Mouse (Mus musculus): ENCODE data around the gene Pycr2.
"Not testable (repeated sequence)": the region's sequence is repeated elsewhere in the genome, so short reads cannot be mapped to it uniquely, and the experiment has no call there.

Gene Pycr2

DNA sequence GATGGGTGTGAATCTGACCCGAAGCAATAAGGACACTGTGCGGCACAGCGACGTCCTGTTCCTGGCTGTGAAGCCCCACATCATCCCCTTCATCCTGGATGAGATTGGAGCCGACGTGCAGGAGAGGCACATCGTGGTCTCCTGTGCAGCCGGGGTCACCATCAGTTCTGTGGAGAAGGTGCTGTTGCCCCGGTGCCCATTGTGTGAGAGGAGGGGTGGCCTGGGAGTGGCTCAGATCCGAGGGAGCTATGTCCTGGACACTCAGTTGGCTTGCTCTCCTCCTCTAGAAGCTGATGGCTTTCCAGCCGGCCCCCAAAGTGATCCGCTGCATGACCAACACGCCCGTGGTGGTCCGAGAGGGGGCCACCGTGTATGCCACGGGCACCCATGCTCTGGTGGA, 1.8 kb downstream of the Pycr2 start:
- DNase-seq, result no peak

DNA sequence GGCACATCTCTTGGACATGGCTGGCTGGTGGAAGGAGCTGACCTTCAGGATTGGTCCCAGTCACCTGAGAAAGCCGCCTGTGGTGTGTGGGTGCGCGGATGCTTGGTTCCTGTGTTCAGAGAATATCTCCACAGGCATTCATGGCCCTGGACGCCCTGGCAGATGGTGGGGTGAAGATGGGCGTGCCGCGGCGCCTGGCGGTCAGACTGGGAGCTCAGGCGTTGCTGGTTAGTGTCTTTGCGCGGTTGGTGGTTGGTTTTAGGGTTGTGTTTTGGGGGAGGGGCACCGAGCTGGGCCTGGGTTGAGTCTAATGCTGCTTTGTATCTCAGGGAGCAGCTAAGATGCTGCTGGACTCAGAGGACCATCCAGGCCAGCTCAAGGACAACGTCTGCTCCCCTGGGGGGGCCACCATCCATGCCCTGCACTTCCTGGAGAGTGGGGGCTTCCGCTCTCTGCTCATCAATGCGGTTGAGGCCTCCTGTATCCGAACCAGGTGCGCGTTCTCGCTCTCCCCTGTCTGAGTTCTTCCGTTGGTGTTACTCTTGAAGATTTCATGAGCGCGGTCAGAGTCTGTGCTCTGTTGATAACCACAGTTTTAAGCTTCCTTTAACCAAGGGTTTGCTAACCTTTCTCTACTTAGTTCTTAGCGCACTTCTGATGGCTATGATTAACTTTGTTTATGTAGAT, 2.5 kb downstream of the Pycr2 start:
- DNase-seq, result peak in 1 of 2 experiments; percentile 25

DNA sequence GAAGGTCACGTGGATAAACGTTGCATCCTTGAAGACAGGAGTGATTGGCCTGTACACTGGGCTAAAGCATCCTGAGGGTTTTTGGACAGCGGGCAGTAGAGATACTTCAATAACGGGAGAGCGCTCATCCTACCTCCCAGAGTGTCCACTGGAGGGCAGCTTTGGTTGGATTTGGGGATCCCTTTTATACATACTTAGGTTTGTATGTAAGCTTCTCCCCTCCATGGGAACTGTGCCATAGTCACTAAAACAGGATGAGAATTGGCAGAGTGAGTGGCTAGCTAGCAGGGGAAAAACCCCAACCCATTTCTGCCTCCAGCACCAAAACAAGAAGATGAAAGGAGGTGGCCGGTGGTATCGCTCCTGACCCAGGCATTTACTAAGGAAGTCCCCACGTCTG, 7.0 kb downstream of the Pycr2 start:
- no peak for DNase-seq

DNA sequence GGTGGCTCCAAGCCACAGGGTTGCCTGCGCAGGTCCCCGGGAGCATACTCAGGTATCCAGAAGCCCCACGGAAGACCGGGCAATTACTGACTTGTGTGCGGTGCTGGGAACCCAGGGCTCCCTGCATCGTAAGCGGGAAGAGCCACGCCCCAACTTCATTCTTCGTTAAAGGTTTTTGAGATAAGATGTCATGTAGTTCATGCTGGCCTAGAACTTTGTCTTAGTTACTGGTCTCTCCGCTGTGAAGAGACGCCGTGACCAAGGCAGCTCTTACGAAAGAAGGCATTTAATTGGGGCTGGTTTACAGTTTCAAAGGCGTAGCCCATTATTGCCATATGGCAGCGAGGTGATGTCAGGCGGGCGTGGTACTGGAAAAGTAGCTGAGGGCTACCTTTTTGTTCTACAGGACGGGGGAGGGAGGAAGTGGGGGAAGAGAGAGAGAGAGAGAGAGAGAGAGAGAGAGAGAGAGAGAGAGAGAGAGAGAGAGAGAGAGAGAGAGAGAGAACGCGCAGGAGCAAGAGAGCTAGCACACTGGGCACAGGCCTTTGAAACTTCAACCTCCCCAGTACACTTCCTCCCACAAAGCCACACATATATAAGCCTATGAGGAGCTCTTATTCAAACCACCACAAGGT, 7.7 kb downstream of the Pycr2 start:
- no peak for DNase-seq

DNA sequence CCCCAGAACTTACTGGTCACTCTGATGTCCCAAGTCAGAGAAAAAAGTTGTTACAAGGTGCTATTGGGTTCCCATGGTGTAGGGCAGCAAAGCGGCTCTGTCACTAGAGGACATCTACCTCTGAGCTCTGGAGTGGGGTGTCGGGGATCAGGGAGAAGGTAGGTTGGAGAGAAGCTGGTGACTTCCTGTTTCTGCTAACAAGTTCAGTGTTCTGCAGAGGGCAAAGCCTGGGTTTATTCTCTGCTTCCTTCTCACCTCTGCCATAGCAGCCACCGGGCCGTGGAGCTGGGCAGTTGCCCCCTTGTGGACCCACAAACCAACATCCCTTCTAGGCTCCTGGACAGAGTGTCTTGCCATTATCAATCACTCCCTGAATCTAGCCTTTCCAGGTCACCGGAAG, 8.7 kb downstream of the Pycr2 start:
- no peak for DNase-seq

DNA sequence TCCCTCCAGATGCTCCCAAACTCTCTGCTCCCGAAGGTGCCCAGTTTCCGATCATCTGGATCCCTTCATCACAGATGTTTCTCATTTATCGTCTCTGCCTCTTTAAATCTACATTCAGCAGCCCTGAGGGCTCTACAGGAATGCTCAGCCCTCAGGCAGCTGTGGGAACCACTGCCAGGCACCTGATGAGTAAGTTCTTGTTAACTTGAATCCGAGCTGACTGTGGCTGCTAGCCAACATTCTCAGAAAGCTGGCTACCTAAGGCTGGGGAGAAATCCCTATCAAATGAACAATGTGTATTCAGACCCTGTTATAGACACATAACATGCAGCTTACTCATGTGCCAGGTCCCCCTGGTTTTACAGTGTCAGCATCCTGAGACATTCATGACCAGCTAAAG, 9.7 kb downstream of the Pycr2 start:
- no peak for DNase-seq

DNA sequence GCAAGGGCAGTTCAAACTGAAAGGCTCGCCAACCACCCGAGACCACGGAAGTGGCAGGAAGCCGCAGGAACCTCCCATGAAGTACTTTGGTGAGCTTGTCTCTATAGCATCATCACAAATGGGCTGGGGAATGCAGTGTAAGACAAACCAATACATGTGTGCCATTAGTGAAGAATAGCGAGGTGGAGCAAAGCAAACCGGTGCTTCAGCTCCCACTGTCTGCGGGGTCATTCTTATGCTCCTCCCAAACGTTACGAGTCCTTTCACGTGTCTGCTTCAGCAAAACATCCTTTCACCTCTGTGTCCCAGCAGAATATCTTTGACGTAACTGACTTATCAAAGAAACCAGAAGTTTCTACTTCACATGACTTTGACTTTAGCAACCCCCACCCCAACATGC, 12.3 kb downstream of the Pycr2 start:
- no peak for DNase-seq

DNA sequence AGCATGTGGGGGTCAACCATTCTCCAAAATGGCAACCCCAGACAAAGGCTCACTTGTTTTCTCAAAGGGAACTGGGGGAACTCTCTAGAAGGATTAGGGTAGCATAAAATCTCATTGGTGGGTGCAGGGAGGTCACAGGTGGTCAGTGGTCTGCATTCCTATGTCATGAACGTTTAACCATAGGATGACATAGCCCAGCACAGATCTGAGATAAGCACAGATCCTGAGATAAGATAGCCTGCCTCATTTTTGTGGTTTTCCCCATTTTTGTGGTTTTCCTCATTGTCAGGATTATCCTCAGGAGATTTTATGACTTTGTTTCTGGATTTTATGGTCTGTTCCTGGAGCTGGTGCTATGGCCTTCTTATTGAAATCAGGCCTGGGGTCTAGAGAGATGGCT, 13.0 kb downstream of the Pycr2 start:
- no peak for DNase-seq

DNA sequence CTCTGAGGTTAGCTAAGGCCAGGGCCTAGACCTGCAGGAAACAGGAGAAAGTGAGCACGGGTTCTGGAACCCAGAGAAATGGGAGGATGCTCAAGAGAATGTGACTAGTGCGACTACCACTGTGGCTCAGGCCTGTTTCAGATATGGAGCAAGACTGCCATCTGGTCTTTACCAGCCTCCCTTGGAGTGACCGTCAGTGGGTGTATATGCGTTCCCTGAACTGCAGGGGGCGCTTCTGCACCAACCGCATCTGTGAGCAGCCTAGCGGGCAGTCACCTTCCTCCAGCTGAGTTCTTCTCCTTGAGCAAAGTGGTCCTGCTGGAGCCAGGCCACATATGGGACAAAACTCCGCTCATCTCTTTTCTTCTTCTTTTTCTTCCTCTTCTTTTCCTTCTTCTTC, 15.6 kb downstream of the Pycr2 start:
- DNase-seq, result peak in 1 of 2 experiments; percentile 30

DNA sequence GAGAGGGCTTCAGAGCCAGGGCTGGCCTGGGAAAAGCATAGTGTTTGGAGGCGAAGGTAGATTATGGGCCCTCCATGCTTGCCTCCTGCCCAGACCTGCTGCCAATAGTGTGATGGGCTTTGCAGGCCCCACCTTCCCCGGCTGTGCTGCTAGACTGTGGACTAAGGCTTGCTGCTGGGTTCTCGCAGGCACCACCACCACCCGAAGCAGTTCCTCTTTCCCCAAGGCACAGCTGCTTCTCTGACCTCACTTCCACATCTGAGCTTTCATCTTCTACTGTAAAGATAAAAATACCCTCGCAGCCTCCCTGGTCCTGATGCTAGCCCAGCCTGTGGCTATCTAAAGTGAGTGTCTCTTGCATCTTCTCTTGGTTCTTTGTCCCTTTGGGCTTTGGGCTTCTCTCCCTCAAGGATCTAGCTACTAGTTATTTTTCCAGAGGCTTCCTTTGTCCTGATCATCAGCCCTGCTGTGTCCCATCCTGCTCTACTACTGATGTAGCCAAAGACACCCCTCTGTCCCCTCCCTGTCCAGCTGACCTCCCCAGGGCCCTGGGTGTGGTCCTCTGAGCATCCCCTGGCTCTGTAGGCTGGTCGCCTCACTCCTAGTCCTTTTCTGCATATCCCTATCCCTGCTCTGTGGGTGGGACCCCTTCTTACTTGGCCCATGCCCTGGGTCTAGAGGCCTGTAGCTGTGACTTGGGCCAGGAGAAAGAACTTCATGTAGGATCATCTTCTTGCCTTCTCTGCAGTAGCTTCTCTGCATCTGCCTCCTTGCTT, 18.4 kb downstream of the Pycr2 start:
- DNase-seq, result no peak

DNA sequence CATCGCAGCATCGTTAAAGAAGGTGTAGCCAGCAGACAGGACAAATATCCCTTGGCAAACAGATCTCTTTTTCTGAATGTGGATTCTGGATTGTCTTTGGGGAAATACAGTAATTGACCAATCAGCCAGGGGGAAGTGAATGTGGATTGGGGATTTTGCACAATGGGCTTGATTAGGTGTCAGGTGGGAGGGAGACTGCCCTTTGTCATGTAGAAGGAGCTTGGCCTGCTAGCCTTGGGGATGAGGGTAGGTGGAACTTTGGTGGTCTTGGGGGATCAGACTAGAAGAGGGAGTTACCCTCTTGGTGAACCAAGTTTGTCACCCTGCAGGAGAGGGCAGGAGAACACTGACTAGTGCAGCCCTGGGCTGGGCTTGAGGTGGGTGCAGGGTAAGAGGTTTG, 20.6 kb downstream of the Pycr2 start:
- no peak for DNase-seq

DNA sequence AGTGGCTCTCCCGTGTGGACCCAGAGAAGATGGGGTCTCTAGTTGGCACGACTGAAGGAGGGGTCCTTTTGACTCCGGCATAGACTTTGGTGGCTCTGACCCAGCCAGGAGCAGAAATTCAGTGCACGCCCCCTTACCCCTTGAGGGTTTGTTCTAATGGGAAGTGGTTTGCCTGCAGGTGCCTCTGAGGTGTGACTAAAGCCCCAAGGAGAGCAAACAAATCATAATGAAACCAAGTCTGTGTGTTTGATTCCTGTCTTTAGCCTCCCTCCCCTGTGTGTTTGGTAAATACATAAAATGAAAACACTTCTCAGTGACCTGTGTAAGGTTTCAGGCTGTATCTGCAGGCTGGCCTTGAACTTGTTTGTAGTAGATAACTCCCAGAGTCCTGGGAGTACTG, 22.2 kb downstream of the Pycr2 start:
- no peak for DNase-seq

DNA sequence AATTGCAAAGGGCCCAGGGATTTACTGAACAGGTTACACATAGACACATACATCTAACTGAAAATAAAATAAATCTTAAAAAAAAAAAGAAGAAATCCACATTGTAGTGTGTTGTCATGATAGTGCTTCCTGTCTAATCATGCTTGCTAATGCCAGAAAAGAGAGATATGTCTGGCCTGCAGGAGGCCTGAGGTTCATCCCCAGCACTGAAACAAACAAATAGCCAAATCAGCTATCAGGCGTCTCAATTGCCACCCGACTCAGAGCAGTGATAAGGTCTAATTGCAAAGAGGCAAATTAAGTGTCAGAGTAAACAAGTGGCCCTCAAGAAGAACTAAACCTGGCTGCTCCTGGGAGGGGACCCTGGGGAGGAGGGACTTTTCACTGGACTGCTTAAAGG, 25.5 kb downstream of the Pycr2 start:
- no peak for DNase-seq

DNA sequence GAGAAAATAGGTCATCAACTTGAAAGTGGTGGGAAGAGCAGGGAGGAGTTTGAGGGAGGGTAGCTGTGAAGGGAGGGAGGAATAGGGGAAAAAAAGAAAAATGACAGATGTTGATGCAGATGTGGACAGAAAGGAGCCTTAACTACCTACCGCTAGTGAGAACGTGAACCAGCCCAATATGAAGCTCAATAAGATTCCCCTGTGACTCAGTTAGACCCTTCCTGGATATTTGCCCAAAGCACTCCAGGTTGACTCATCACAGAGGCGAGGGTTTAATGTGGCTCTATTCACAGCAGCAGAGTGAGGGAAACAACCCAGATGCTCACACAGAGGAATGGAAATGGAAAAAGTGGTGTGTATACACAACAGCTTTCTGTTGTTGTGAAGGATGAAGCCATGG, 27.0 kb downstream of the Pycr2 start:
- no peak for DNase-seq

DNA sequence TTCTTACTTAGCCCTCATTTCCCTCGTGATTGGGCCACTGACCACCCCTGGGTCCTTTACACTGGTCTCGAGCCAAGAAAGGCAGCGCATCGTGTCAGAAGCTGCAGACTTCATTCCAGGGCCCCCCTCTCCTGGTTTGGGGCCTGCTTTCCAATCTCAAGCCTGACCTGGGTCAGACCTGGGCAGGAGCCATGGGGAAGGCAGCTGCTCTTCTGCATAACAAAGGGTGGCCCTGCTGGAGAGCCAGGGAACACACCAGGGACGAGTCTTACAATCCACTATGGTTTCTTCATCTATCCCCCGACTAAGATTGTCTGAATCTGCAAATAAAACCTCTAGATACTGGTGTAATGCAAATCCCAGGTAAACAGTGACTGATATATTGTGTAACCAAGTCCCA, 29.6 kb downstream of the Pycr2 start:
- peak in 1 of 2 experiments; percentile 13 for DNase-seq

DNA sequence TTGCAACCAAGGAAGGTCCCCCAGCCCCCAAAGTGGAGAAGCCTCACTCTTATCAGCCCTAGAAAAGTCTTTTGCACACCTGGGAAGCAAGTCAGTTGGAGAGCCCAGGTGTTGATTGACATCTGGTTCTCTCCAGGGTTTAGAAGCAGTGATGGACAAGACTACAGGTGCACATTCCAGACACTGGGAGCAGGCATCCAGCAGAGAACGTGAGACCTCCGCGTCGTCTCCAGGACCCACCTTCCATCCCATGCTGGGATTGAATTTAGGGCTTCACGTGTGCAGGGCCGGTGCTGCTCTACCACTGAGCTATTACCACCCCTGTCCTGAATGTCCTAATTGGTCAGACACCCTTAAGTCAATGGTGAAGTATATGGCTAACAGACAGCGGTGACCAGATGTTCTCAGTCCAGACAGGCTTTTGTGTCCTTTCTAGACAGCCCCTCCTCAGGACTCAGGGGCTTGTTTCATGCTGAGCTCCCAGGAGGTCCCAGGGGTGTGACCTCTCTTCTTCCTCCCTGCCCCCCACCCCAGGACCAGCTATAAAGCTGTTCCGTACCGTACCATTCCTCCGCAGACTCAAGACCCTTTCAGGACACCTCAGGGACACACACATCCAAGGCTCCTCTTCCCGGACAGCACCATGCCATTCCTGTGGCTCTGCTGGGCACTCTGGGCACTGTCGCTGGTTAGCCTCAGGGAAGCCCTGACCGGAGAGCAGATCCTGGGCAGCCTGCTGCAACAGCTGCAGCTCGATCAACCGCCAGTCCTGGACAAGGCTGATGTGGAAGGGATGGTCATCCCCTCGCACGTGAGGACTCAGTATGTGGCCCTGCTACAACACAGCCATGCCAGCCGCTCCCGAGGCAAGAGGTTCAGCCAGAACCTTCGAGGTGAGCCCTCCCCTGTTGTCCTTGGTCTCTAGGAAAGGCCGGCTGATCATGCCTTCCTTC, 30.6 kb downstream of the Pycr2 start, which contains the start of gene Lefty1:
Gene Lefty1 (plus strand): TSS at position 556 of the 953 bp plus-strand sequence.
- no peak for DNase-seq

DNA sequence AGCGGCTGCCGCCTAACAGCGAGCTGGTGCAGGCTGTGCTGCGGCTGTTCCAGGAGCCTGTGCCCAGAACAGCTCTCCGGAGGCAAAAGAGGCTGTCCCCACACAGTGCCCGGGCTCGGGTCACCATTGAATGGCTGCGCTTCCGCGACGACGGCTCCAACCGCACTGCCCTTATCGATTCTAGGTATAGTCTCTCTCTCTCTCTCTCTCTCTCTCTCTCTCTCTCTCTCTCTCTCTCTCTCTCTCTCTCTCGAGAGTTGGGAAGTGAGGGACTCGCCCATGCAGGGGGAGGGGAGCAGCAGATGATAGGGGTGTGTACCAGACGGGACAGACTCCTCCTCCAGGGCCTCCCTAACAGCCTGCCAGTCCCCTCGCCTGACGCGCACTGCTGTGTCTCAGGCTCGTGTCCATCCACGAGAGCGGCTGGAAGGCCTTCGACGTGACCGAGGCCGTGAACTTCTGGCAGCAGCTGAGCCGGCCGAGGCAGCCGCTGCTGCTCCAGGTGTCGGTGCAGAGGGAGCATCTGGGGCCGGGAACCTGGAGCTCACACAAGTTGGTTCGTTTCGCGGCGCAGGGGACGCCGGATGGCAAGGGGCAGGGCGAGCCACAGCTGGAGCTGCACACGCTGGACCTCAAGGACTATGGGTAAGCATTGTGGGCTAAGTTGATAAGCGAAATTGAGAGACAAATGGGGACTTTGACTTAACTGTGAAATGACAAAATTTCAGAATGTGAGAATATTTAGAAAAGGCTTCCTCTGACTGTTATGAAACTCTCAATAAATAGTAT, 32.7 kb downstream of the Pycr2 start:
- peak in 1 of 2 experiments; percentile 44 for DNase-seq

DNA sequence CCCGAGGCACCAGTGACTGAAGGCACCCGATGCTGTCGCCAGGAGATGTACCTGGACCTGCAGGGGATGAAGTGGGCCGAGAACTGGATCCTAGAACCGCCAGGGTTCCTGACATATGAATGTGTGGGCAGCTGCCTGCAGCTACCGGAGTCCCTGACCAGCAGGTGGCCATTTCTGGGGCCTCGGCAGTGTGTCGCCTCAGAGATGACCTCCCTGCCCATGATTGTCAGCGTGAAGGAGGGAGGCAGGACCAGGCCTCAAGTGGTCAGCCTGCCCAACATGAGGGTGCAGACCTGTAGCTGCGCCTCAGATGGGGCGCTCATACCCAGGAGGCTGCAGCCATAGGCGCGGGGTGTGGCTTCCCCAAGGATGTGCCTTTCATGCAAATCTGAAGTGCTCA, 33.5 kb downstream of the Pycr2 start:
- not testable (repeated sequence) for DNase-seq

DNA sequence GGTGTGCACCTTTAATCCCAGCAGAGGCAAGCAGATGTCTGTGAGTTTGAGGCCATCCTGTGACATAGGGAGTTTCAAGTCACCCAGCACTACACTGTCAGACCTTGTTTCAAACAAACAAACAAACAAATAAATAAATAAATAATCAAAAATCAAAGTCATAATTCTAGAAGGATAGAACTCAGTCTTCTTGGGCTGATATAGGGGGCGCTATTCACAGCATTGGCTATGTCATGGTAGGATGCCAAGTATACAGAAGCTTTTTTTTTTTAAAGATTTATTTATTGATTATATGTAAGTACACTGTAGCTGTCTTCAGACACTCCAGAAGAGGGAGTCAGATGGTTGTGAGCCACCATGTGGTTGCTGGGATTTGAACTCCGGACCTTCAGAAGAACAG, 34.7 kb downstream of the Pycr2 start:
- not testable (repeated sequence) for DNase-seq

DNA sequence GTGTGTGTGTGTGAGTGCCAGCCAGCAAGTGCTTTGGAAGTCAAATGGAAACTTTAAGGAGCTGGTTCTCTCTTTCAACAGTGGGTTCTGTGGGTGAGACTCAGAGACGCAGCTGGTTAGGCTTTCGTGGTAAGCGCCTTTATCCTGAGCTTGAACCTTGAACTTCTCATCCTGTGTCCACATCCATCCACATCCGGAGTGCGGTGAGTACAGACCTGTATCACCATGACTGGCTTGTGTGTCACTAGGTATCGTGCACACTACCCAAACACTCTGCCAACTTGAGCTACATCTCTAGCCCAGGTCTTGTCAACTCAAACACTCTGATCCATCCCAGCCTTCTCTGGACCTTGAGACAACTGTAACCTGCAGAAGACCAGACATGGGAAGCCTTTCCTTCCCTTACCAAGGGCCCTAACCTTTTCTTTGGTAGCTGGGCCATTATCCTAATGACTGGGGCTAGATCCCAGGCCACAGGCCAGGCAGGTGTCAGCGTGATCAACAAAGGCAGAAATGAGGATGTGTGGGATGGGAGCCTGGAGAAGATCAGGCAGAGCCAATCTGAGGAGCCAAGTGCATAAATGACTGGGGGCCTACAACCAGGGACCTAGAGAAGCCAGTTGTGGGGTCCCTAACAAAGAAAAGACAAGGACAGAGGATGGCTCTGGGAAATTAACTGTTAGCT, 36.8 kb downstream of the Pycr2 start:
- DNase-seq, result no peak

DNA sequence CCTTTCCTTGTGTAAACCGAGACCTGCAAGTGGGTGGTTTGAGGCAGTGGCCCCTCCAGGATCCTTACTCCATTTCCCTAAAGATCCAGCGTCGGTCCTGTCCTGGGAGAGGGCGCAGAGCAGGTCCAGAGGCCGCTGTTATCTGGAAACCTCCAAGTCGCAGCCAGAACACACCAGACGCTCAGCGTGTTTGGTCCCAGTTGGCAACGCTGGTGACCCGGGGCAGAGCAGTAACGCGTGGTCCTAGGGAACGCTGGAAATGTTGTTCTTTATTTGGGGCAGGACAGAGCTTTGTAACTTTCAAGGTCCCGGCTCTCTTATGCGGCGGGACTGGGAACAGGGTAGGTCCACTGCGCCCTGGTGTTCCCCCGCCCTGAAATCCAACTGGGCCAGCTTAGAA, 37.6 kb downstream of the Pycr2 start:
- DNase-seq, result peak; percentile 20 to 30
